Mouse (Mus musculus) hindbrain, embryonic 11.5 days (tissue): ENCODE results near the gene Cutc. TPM values are rescaled to one million over a fixed set of nuclear protein-coding genes. Genes with fewer than 3 reads are reported as not detected.

Experiments
- ATAC-seq: fragments of 200-750 bp; cut with Nextera tagmentation; 2 replicates; pipeline ENCODE4 v1.8.0; 2017; ENCODE audit warnings: mild to moderate bottlenecking, moderate TSS enrichment, moderate library complexity; ENCODE audit not compliant: low FRiP score
- DNase-seq: peaks from one replicate; pipeline ENCODE4 v3.0.0-alpha.2; 2015; ENCODE audit warnings: low spot score
- H3K27ac ChIP-seq: fragments of 300-500 bp; sonication (generic); 2 replicates; pipeline ENCODE4 v1.5.1; 2014; ENCODE audit warnings: mild to moderate bottlenecking, low read depth, low read length
- H3K27me3 ChIP-seq: fragments of 300-500 bp; sonication (generic); 2 replicates; pipeline ENCODE4 v1.6.1; 2014; ENCODE audit warnings: mild to moderate bottlenecking, low read length, moderate library complexity, mixed read lengths; ENCODE audit not compliant: control insufficient read depth, insufficient read depth
- H3K36me3 ChIP-seq: fragments of 300-500 bp; sonication (generic); 2 replicates; pipeline ENCODE4 v1.6.1; 2014; ENCODE audit warnings: mild to moderate bottlenecking, low read length, moderate library complexity, mixed read lengths; ENCODE audit not compliant: control insufficient read depth, insufficient read depth
- H3K4me1 ChIP-seq: fragments of 300-500 bp; sonication (generic); replicated peaks from 2 replicates; pipeline ENCODE4 v1.6.1; 2014; ENCODE audit warnings: low read length, mixed read lengths; ENCODE audit not compliant: control insufficient read depth, insufficient read depth
- H3K4me2 ChIP-seq: fragments of 300-500 bp; sonication (generic); replicated peaks from 2 replicates; pipeline ENCODE4 v1.6.1; 2014; ENCODE audit warnings: mild to moderate bottlenecking, low read depth, low read length
- H3K4me3 ChIP-seq: fragments of 300-500 bp; sonication (generic); 2 replicates; pipeline ENCODE4 v1.5.1; 2014; ENCODE audit warnings: low read depth, low read length
- H3K9ac ChIP-seq: fragments of 300-500 bp; sonication (generic); 2 replicates; pipeline ENCODE4 v1.6.1; 2014; ENCODE audit warnings: low read depth, low read length
- H3K9me3 ChIP-seq: fragments of 300-500 bp; sonication (generic); 2 replicates; pipeline ENCODE4 v1.6.1; 2016; ENCODE audit warnings: low read length; ENCODE audit not compliant: control insufficient read depth
- WGBS: fragments of 180-500 bp; shearing (Covaris S2); extraction: QIAGEN DNeasy Blood & Tissue Kit; methylation state at CpG from one replicate; pipeline ENCODE4 v1.1.7; 2014; 5-methylcytosine and 5-hydroxymethylcytosine counted together
- polyA plus RNA-seq: library from polyadenylated mRNA; unstranded; fragments of >200 nt; fragmentation: Nextera tagmentation; extraction: Ambion mirVana; gene quantifications from 2 replicates; pipeline ENCODE4 v1.2.1, GENCODE M21; 2014

Gene Cutc
- polyA plus RNA-seq, 1 experiment from 2014 or later, result 14.5 TPM

GRCm38 (mm10) chr19:43797216-43797615, 44.4 kb downstream of the Cutc start:
- ATAC-seq (no peak), DNase-seq (no peak)
- no peak overlapping the region for H3K4me2 ChIP-seq
- H3K9ac ChIP-seq, result no peak overlapping the region
- H3K36me3 ChIP-seq, result no peaks in the 10 kb centered on the region
- no peak overlapping the region for H3K27ac ChIP-seq
- 78% methylated on average over 5 of the region's 5 CpGs for WGBS
- H3K4me1 ChIP-seq, result no peaks in the 10 kb centered on the region
- no peaks in the 10 kb centered on the region for H3K9me3 ChIP-seq
- no peak overlapping the region for H3K4me3 ChIP-seq
- H3K27me3 ChIP-seq, result no peaks in the 10 kb centered on the region

- no peak overlapping the region for H3K9ac ChIP-seq
- ATAC-seq (no peak), DNase-seq (no peak)
- no peaks in the 10 kb centered on the region for H3K36me3 ChIP-seq
- H3K4me1 ChIP-seq, result no peaks in the 10 kb centered on the region
- no peaks in the 10 kb centered on the region for H3K9me3 ChIP-seq
- no peak overlapping the region for H3K4me2 ChIP-seq
- WGBS, result 81% methylated on average over 9 of the region's 9 CpGs
- H3K4me3 ChIP-seq, result no peak overlapping the region
- H3K27ac ChIP-seq, result no peak overlapping the region
- no peaks in the 10 kb centered on the region for H3K27me3 ChIP-seq
Measured at GRCm38 (mm10) chr19:43801427-43802051, 48.7 kb downstream of the Cutc start.

- Histone ChIP-seq H3K36me3 (no peaks in the 10 kb centered on the region), H3K27me3 (no peaks in the 10 kb centered on the region), H3K4me3 (no peak overlapping the region), H3K9ac (no peak overlapping the region), H3K9me3 (no peaks in the 10 kb centered on the region), H3K4me1 (no peaks in the 10 kb centered on the region), H3K27ac (no peak overlapping the region), H3K4me2 (no peak overlapping the region)
- WGBS, result 84% methylated on average over 10 of the region's 10 CpGs
- DNase-seq, result no peak
- no peak for ATAC-seq
Measured at GRCm38 (mm10) chr19:43803866-43804265, 51.1 kb downstream of the Cutc start.

- Histone ChIP-seq H3K27ac (no peak overlapping the region), H3K36me3 (no peaks in the 10 kb centered on the region), H3K9me3 (no peaks in the 10 kb centered on the region), H3K27me3 (no peaks in the 10 kb centered on the region), H3K4me3 (no peak overlapping the region), H3K9ac (no peak overlapping the region), H3K4me2 (no peak overlapping the region), H3K4me1 (no peaks in the 10 kb centered on the region)
- no peak for ATAC-seq
- WGBS, result 43% methylated on average over 4 of the region's 4 CpGs
- DNase-seq, result no peak
Measured at GRCm38 (mm10) chr19:43809331-43809730, 56.5 kb downstream of the Cutc start.

- no peak for DNase-seq
- Histone ChIP-seq H3K4me1 (no peaks in the 10 kb centered on the region), H3K27me3 (no peaks in the 10 kb centered on the region), H3K27ac (no peak overlapping the region), H3K4me2 (no peak overlapping the region), H3K9ac (no peak overlapping the region), H3K9me3 (no peaks in the 10 kb centered on the region), H3K36me3 (no peaks in the 10 kb centered on the region), H3K4me3 (no peak overlapping the region)
- no peak for ATAC-seq
- WGBS, result 100% methylated on average over 4 of the region's 4 CpGs
Measured at GRCm38 (mm10) chr19:43811419-43811818, 58.6 kb downstream of the Cutc start.

GRCm38 (mm10) chr19:43813315-43813714, 60.5 kb downstream of the Cutc start:
- no peaks in the 10 kb centered on the region for H3K4me1 ChIP-seq

GRCm38 (mm10) chr19:43815661-43816414, 63.0 kb downstream of the Cutc start:
- H3K27ac ChIP-seq, result no peak overlapping the region
- H3K9me3 ChIP-seq, result no peaks in the 10 kb centered on the region
- H3K4me2 ChIP-seq, result no peak overlapping the region
- DNase-seq (no peak), ATAC-seq (no peak)
- H3K4me3 ChIP-seq, result no peak overlapping the region
- no peaks in the 10 kb centered on the region for H3K36me3 ChIP-seq
- no peaks in the 10 kb centered on the region for H3K27me3 ChIP-seq
- no peaks in the 10 kb centered on the region for H3K4me1 ChIP-seq
- WGBS, result 77% methylated on average over 14 of the region's 14 CpGs
- H3K9ac ChIP-seq, result no peak overlapping the region

More at GRCm38 (mm10) chr19:43813315-43813714, 60.5 kb downstream of the Cutc start:
- 92% methylated on average over 10 of the region's 10 CpGs for WGBS
- Histone ChIP-seq H3K9ac (no peak overlapping the region), H3K4me2 (no peak overlapping the region), H3K4me3 (no peak overlapping the region), H3K36me3 (no peaks in the 10 kb centered on the region), H3K27ac (no peak overlapping the region), H3K9me3 (no peaks in the 10 kb centered on the region), H3K27me3 (no peaks in the 10 kb centered on the region)
- DNase-seq (no peak), ATAC-seq (no peak)
